Mouse (Mus musculus) embryo, embryonic 9.5 days (tissue): ENCODE results near the gene Bean1.
A peak's percentile ranks its signal among the peaks of the same experiment; 100 is the strongest.

ENCODE experiments used
- DNase-seq: peaks from one replicate; pipeline ENCODE4 v3.0.0-alpha.2; 2017; ENCODE audit errors: extremely low spot score

Bean1 gene

DNA sequence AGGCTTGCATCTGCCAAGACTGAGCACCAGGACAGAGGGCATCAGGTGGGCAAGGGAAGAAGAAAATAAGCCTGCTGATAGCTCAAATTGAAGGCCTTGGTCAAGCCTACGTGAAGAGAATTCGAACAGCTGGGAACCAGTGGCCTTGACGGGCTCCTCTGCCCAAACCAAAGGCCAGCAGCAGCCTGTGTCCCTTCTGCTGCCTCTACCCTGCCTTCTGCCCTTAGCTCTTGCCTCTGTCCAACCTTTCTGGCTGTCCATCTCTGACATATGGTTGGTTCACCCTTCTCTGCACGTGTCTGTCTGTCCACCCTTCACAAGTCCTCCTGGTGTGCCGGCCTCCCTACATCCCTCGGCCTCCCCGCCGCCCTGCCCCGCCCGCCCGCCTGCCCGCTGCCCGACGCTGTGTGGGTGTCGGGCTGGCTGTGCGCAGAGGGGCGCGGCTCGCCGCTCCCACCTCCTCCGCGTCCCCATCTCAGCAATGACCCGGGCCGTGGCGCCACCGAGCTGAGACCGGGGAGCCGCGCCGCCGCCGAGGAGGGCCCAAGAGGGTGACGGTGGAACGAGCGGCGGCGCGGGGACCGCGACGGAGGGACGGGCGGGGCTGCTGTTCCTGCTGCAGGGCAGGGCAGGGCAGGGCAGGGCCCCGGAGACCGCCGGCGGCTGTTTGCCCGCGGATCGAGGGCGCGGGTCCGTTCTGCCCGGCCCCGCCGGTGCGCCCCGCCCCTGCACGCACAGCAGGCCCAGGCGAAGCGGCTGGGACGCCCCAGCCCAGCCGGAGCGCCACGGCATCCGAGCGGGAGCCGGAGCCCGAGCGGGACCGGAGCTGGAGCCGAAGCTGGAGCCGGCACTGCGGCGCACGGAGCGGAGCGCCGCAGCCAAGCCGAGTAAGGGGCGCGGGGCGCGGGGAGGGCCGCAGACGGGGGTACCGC lies at the start of gene Bean1:
Gene Bean1 (plus strand): TSS at position 325 of the 932 bp plus-strand sequence.
- DNase-seq = peak; percentile 61

- DNase-seq = no peak
Observed at GRCm38 (mm10) chr8:104121640-104122416, 48.4 kb upstream of the Bean1 start.

DNA sequence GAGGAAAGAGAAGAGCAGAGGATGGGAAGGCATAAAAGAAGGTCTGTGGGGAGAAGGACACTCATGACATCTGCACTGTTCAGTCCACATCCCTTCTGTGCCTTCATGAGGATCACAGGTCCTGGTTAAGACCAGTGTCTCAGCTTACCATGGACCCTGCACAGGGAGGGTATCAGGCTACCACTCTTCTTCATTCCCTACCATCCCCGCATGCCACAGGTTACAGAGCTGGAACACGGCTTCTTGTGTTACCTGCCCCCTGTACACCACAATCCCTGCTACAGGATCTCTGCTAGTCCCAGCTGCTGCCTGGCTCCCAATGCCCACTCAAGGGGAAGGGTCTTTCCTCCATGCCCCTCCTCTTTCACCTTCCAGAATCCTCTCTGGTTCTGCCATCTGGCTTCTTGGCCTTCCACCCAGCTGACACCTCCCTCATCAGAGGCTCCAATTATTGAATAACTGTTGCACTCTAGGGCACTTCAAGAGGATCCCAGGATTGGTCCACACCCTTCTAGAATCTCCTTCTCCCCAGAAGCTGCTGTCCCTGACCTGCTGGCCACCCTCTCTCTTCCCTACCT lies 47.1 kb upstream of the Bean1 start:
- no peak for DNase-seq

DNA sequence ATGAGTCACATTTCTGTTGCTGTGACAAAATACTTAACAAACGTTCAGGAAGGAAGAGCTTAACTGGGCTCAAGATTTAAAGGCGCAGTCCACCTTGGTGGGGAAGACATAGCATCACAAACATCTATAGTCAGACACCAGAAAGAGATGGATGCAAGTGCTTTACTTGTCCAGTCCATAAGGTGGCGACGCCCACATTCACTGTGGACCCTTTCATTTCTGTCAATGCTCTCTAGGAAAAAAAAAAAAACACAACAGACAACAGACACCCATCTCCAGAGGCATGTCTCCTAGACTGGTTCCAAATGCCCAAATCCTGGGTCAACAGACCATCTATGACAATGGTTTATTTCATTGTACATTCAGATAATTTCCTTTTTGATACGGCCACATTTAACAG lies 45.7 kb upstream of the Bean1 start:
- no peak for DNase-seq

GRCm38 (mm10) chr8:104127160-104127883 lies 42.9 kb upstream of the Bean1 start:
- no peak for DNase-seq

DNA sequence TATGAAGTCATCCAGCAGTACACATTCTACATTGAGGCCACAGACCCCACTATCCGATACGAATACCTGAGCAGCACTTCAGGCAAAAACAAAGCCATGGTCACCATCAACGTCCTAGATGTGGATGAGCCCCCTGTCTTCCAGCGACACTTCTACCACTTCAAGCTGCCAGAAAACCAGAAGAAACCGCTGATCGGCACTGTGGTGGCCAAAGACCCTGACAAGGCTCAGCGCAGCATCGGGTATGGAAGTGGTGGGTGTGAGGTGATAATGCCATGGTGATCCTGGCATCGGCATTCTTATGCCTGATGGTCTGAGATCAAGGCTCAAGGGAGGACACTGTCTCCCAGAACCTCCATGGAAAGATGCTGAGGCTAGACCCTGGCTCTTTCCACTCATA lies 39.3 kb upstream of the Bean1 start:
- no peak for DNase-seq

GRCm38 (mm10) chr8:104131414-104131975 lies 38.7 kb upstream of the Bean1 start:
- no peak for DNase-seq

GRCm38 (mm10) chr8:104134521-104134920 lies 35.7 kb upstream of the Bean1 start:
- DNase-seq = no peak

- no peak for DNase-seq
Observed at GRCm38 (mm10) chr8:104136277-104136676, 34.0 kb upstream of the Bean1 start.

- DNase-seq = no peak
Observed at GRCm38 (mm10) chr8:104137636-104138035, 32.6 kb upstream of the Bean1 start.

- DNase-seq = no peak
Observed at GRCm38 (mm10) chr8:104140611-104141010, 29.6 kb upstream of the Bean1 start.

DNA sequence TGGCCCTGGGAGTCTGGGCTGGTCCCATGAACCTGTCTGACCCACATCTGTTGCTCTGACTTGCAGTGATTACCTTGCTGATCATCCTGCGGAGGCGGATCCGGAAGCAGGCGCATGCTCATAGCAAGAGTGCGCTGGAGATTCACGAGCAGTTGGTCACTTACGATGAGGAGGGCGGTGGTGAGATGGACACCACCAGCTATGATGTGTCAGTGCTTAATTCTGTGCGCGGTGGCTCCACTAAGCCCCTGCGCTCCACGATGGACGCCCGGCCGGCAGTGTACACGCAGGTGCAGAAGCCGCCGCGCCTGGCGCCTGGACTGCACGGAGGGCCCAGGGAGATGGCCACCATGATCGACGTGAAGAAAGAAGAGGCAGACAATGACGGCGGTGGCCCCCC lies 27.8 kb upstream of the Bean1 start:
- no peak for DNase-seq

- no peak for DNase-seq
Observed at GRCm38 (mm10) chr8:104143379-104143778, 26.9 kb upstream of the Bean1 start.

GRCm38 (mm10) chr8:104144434-104145216 lies 25.6 kb upstream of the Bean1 start:
- no peak for DNase-seq

- DNase-seq = peak; percentile 80
Observed at GRCm38 (mm10) chr8:104145981-104146689, 24.1 kb upstream of the Bean1 start.

DNA sequence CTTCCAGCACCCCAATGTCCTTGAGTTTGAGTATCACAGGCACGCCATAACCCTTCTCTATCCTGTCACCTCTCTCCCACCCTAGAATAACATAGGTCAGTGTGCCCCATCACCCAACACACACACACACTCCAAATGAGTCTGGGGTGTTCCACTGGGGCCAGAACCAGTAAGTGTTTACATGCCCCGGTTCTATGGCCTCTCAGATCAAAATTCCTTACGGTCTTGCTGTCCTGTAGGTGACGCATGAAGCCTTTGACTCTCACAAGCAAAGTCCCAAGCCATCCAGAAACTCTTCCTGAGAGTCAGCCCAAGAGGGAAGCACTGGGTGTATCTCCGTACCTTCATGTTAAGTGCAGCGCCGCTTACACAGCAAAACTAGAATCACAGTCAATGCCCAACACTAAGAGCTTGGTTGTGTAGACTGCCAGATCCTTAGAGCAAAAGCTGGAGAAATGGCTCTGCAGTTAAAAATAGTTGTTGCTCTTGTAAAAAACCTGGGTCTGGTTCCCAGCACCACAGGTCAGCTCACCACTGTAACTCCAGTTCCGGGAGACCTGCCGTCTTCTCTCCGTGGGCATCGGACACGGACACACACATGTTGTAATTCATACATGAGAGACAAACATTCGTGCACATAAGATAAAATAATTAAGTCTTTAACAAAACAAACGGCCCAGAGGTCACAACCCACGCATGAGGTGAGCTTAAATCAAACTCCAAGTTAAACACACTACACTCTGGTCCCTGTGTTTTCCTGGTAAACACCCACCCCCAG lies 23.3 kb upstream of the Bean1 start:
- no peak for DNase-seq

GRCm38 (mm10) chr8:104147947-104148346 lies 22.3 kb upstream of the Bean1 start:
- DNase-seq = no peak

GRCm38 (mm10) chr8:104160731-104161130 lies 9.5 kb upstream of the Bean1 start:
- no peak for DNase-seq

GRCm38 (mm10) chr8:104169461-104169860 lies 781 bp upstream of the Bean1 start:
- DNase-seq = no peak
